Mouse (Mus musculus) neural tube, embryonic 12.5 days (tissue): ENCODE measurements around the gene Saa1. TPM values are rescaled to one million over a fixed set of nuclear protein-coding genes. Genes with fewer than 3 reads are reported as not detected.

ENCODE experiments used
- ATAC-seq: fragments of 200-750 bp; cut with Nextera tagmentation; 2 replicates; pipeline ENCODE4 v1.8.0; 2017; ENCODE audit warnings: low read depth, mild to moderate bottlenecking, moderate TSS enrichment, moderate library complexity; ENCODE audit not compliant: low FRiP score
- H3K27ac ChIP-seq: fragments of 300-500 bp; sonication (generic); 2 replicates; pipeline ENCODE4 v1.5.1; 2016
- H3K27me3 ChIP-seq: fragments of 300-500 bp; sonication (generic); replicated peaks from 2 replicates; pipeline ENCODE4 v1.6.1; 2016; ENCODE audit warnings: mild to moderate bottlenecking
- H3K36me3 ChIP-seq: fragments of 300-500 bp; sonication (generic); 2 replicates; pipeline ENCODE4 v1.6.1; 2016; ENCODE audit warnings: mild to moderate bottlenecking
- H3K4me1 ChIP-seq: fragments of 300-500 bp; sonication (generic); 2 replicates; pipeline ENCODE4 v1.6.1; 2016
- H3K4me2 ChIP-seq: fragments of 300-500 bp; sonication (generic); replicated peaks from 2 replicates; pipeline ENCODE4 v1.6.1; 2016; ENCODE audit warnings: mild to moderate bottlenecking
- H3K4me3 ChIP-seq: fragments of 300-500 bp; sonication (generic); 2 replicates; pipeline ENCODE4 v1.5.1; 2016
- H3K9ac ChIP-seq: fragments of 300-500 bp; sonication (generic); 2 replicates; pipeline ENCODE4 v1.6.1; 2016; ENCODE audit warnings: mild to moderate bottlenecking
- H3K9me3 ChIP-seq: fragments of 300-500 bp; sonication (generic); 2 replicates; pipeline ENCODE4 v1.6.1; 2016; ENCODE audit warnings: mild to moderate bottlenecking
- WGBS: fragments of 180-500 bp; shearing (Covaris S2); methylation state at CpG from one replicate; pipeline ENCODE4 v1.1.7; 2016; 5-methylcytosine and 5-hydroxymethylcytosine counted together
- polyA plus RNA-seq: library from polyadenylated mRNA; unstranded; fragments of >200 nt; fragmentation: Nextera tagmentation; extraction: Ambion mirVana; gene quantifications from 2 replicates; pipeline ENCODE4 v1.2.1, GENCODE M21; 2016

Saa1 gene
- polyA plus RNA-seq, 1 experiment from 2014 or later, result 1.5 TPM

DNA sequence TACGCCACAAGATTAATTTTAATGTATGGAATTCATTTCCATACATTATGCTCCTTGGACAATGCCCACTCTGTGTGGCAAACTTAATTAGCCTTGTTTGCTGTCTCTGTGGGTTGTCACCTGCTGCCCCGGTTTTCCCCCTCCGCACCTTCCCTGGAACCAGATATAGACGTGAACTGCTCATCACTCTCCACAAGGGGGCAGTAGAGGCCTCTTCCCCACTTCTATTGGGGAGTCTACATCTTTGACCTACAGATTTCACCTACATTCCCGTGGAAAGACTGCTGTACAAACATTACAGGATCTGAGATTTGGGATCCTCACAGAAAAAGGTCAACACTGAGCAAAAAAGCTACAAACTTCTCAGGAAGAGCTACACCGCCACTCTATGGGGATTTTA, 28.3 kb downstream of the Saa1 start:
- no peak for ATAC-seq
- no peaks in the 10 kb centered on the region for H3K9me3 ChIP-seq
- H3K4me2 ChIP-seq, result no peak overlapping the region
- no peak overlapping the region for H3K27ac ChIP-seq
- no peaks in the 10 kb centered on the region for H3K27me3 ChIP-seq
- H3K9ac ChIP-seq, result no peak overlapping the region
- 32% methylated on average over 6 of the region's 6 CpGs for WGBS
- no peaks in the 10 kb centered on the region for H3K36me3 ChIP-seq
- H3K4me3 ChIP-seq, result no peak overlapping the region
- peaks cover 2% of the 10 kb centered on the region; the same call in 1 of the 2 replicates for H3K4me1 ChIP-seq

DNA sequence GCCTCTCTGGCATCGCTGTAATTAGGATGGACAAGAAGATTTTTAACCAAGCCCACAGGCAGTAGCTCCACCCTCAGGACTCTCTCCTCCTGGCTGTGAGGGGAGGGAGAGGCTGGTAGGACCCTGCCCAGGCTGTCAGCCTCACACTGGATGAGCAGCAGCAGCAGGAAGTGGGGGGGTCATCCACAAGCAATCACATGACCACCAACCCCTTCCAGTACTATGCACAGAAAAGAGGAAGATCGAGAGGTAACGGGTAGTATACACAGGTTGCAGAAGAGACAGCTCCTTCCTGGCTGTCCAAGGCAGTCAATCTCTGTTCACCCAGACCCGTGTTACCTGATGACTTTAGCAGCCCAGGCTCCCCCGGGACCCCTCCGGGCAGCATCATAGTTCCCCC, 30.5 kb downstream of the Saa1 start:
- Histone ChIP-seq H3K4me1 (peaks cover 6% of the 10 kb centered on the region; the same call in 1 of the 2 replicates), H3K27me3 (no peaks in the 10 kb centered on the region), H3K27ac (no peak overlapping the region), H3K9me3 (no peaks in the 10 kb centered on the region), H3K36me3 (peaks cover 9% of the 10 kb centered on the region), H3K4me3 (no peak overlapping the region), H3K4me2 (no peak overlapping the region), H3K9ac (no peak overlapping the region)
- WGBS, result 75% methylated on average over 6 of the region's 6 CpGs
- ATAC-seq, result no peak

DNA sequence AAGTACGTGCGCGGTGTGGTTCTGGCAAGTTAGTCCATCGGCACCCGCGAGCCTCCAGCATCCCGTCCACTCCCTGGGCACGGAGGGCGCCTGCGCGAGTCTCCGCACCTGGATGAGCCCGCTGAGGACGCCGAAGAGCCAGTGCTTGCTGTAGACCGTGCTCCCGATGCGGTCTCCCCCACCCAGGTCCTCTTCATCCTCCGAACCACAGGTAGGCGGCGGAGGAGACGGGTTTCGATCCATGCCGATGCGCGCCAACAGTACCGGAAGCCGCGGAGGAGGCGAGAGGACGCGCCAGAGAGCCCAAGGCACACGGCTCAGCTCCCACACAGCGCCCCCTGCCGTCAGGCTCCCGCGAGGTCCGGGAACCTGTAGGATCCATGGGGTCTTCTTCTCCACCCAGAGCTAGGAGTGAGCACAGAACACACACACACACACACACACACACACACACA, 32.4 kb downstream of the Saa1 start, which contains the start of gene Saal1:
Gene Saal1, minus strand, starts transcription at position 291 of the 455 bp plus-strand sequence.
- peaks cover 26% of the 10 kb centered on the region for H3K36me3 ChIP-seq
- H3K27me3 ChIP-seq, result no peaks in the 10 kb centered on the region
- H3K4me2 ChIP-seq, result peak within 1 kb of the TSS; percentile 55
- H3K4me1 ChIP-seq, result peaks cover 6% of the 10 kb centered on the region; the same call in 1 of the 2 replicates
- H3K27ac ChIP-seq, result peak within 1 kb of the TSS; percentile 43; the same call in 1 of the 2 replicates
- peak; percentile 89 for ATAC-seq
- H3K9me3 ChIP-seq, result no peaks in the 10 kb centered on the region
- under 1% methylated on average over 38 of the region's 38 CpGs for WGBS
- peak within 1 kb of the TSS; percentile 82 for H3K4me3 ChIP-seq
- H3K9ac ChIP-seq, result peak within 1 kb of the TSS; percentile 84

- Histone ChIP-seq H3K27ac (no peak overlapping the region), H3K4me1 (no peaks in the 10 kb centered on the region), H3K4me2 (no peak overlapping the region), H3K9ac (no peak overlapping the region), H3K9me3 (no peaks in the 10 kb centered on the region), H3K4me3 (no peak overlapping the region), H3K27me3 (no peaks in the 10 kb centered on the region), H3K36me3 (peaks cover 92% of the 10 kb centered on the region)
- 92% methylated on average over 6 of the region's 6 CpGs for WGBS
- ATAC-seq, result no peak
Measured at GRCm38 (mm10) chr7:46700521-46701025, 42.2 kb downstream of the Saa1 start.

DNA sequence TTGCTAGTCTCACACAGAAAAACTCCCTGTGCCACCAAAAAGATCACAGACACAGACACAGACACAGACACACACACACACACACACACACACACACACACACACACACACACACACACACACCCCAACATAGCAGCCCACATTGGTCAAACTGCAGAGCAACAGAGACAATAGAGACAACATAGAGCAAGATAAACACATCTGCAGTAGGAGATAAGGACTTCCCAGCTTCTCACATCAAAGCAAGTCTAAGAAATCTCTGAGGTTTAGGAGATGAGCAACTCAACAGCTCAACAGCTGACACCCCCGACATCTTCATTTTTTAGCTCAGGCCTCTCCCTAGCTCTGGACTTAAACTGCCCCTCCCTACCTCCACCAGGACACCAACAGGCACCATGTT, 46.0 kb downstream of the Saa1 start:
- H3K9me3 ChIP-seq, result no peaks in the 10 kb centered on the region
- peaks cover 70% of the 10 kb centered on the region for H3K36me3 ChIP-seq
- no peaks in the 10 kb centered on the region for H3K27me3 ChIP-seq
- no peak for ATAC-seq
- no peak overlapping the region for H3K27ac ChIP-seq
- H3K4me3 ChIP-seq, result no peak overlapping the region
- no peaks in the 10 kb centered on the region for H3K4me1 ChIP-seq
- no peak overlapping the region for H3K4me2 ChIP-seq
- H3K9ac ChIP-seq, result no peak overlapping the region
- 76% methylated on average over 1 of the region's 1 CpGs for WGBS

Other genes with a start within 250 kb of the Saa1 start
- 21.1 and 24.4 TPM in 2 replicates for gene Sergef, start 103.2 kb downstream of the Saa1 start, polyA plus RNA-seq
- 0.93 and 1.7 TPM in 2 replicates for gene Tph1, start 70.4 kb downstream of the Saa1 start, polyA plus RNA-seq
- 24.3 and 26.1 TPM in 2 replicates for gene Saal1, start 32.3 kb downstream of the Saa1 start, polyA plus RNA-seq
- gene Saa3, start 27.3 kb downstream of the Saa1 start, polyA plus RNA-seq, result 0.47 TPM in 1 of 2 replicates, not detected in the other
- not detected in 2 replicates for gene Saa4, start 10.4 kb downstream of the Saa1 start, polyA plus RNA-seq
- 0.74 TPM in 1 of 2 replicates, not detected in the other for gene Saa2, start 8.8 kb upstream of the Saa1 start, polyA plus RNA-seq
- 22.7 and 23.5 TPM in 2 replicates for gene Hps5, start 53.1 kb upstream of the Saa1 start, polyA plus RNA-seq
- 46.4 and 48.1 TPM in 2 replicates for gene Gtf2h1, start 53.1 kb upstream of the Saa1 start, polyA plus RNA-seq
- 847 and 930 TPM in 2 replicates for gene Ldha, start 98.5 kb upstream of the Saa1 start, polyA plus RNA-seq
- 0.26 TPM in 1 of 2 replicates, not detected in the other for gene Ldhc, start 118.2 kb upstream of the Saa1 start, polyA plus RNA-seq
- 338 and 348 TPM in 2 replicates for gene Tsg101, start 177.0 kb upstream of the Saa1 start, polyA plus RNA-seq
- 7.3 and 7.9 TPM in 2 replicates for gene Uevld, start 215.5 kb upstream of the Saa1 start, polyA plus RNA-seq
- not detected in 2 replicates for gene Gm9999, start 240.6 kb upstream of the Saa1 start, polyA plus RNA-seq